Mouse (Mus musculus): ENCODE results near the gene Dstn.

DNA sequence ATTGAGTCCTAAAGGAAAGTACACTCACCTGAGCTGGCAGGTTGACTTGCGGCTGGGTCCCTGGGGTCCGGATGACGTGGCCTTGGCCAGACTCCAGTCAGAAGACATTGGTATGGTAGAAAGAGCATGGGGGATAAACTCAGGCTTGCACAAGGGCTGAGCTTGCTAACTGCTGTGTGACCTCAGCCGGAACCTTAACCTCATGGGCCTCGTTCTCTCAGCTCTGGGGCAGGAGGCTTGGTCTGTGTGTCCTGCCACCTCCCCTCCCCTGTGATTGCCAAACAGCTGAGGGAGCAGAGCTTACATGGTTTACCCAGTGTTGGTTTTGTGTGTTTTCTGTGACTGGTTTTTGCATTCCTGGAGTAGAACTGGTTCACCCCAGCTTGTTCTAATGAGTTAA lies 25.3 kb downstream of the Dstn start:
- TF ChIP-seq CTCF (IDR thresholded peaks at IDR 0.05; ENCODE audit: low read depth, low read length) (no peak), POLR2A (IDR thresholded peaks at IDR 0.05; ENCODE audit: extremely low read depth, insufficient read depth, low read length) (no peak)
